Mouse (Mus musculus) intestine, embryonic 15.5 days (tissue): Measurements from ENCODE around the gene Strbp. TPM values are rescaled to one million over a fixed set of nuclear protein-coding genes. Genes with fewer than 3 reads are reported as not detected.

Experiments used
- ATAC-seq: fragments of 200-750 bp; cut with Nextera tagmentation; 2 replicates; pipeline ENCODE4 v1.8.0; 2017; ENCODE audit warnings: moderate TSS enrichment, moderate library complexity
- H3K27ac ChIP-seq: fragments of 300-500 bp; sonication (generic); 2 replicates; pipeline ENCODE4 v1.5.1; 2015; ENCODE audit warnings: mild to moderate bottlenecking, inconsistent platforms
- H3K27me3 ChIP-seq: fragments of 300-500 bp; sonication (generic); replicated peaks from 2 replicates; pipeline ENCODE4 v1.6.1; 2015; ENCODE audit warnings: inconsistent platforms
- H3K36me3 ChIP-seq: fragments of 300-500 bp; sonication (generic); 2 replicates; pipeline ENCODE4 v1.6.1; 2015; ENCODE audit warnings: inconsistent platforms
- H3K4me1 ChIP-seq: fragments of 300-500 bp; sonication (generic); replicated peaks from 2 replicates; pipeline ENCODE4 v1.6.1; 2015; ENCODE audit warnings: inconsistent platforms
- H3K4me2 ChIP-seq: fragments of 300-500 bp; sonication (generic); replicated peaks from 2 replicates; pipeline ENCODE4 v1.6.1; 2015; ENCODE audit warnings: mild to moderate bottlenecking, inconsistent platforms
- H3K4me3 ChIP-seq: fragments of 300-500 bp; sonication (generic); replicated peaks from 2 replicates; pipeline ENCODE4 v1.5.1; 2015; ENCODE audit warnings: inconsistent platforms
- H3K9ac ChIP-seq: fragments of 300-500 bp; sonication (generic); 2 replicates; pipeline ENCODE4 v1.6.1; 2015; ENCODE audit warnings: inconsistent platforms
- H3K9me3 ChIP-seq: fragments of 300-500 bp; sonication (generic); 2 replicates; pipeline ENCODE4 v1.6.1; 2016; ENCODE audit warnings: inconsistent platforms
- WGBS: fragments of 180-500 bp; shearing (Covaris S2); methylation state at CpG from one replicate; pipeline ENCODE4 v1.1.7; 2015; 5-methylcytosine and 5-hydroxymethylcytosine counted together
- polyA plus RNA-seq: library from polyadenylated mRNA; unstranded; fragments of >200 nt; fragmentation: Nextera tagmentation; extraction: Ambion mirVana; gene quantifications from 2 replicates; pipeline ENCODE4 v1.2.1, GENCODE M21; 2015

Gene Strbp
- polyA plus RNA-seq: 31.3 and 37.0 TPM in 2 replicates

DNA sequence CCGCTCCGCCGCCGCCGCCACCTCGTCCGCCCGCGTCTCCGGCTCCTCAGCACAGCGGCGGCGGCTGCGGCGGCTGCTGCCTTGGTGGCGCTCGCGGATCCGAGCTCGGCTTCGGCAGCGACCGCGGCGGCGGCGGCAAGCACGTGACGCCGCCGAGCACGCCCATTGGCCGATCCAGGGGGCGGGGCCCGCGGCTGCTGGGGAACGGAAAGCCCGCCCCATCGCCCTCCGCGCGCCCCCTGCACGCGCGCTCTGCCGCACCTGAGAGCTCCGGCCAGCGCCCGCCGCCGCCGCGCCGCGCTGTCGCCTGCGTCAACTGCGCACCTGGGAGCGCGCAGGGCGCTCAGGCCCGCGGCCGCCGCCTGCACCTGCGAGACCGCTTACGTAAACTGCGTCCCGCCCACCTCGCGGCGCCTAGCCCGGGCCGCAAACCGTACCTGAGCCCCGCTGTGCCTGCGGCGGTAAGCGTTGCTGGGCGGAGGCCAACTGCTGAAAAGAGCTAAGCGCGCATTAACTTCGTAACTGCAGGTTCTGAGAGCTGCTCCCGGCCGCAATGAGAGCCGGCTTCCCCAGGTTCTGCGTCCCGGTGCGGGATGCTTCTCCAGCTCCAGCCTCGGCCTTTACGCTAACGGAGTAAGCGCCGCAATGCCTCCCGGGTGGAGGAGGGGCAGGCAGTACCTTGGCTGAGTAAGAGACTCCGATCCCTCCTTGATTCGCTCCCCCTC, at the start of gene Strbp:
Strbp (minus strand) TSS at position 630 of the 725 bp plus-strand sequence.
- H3K36me3 ChIP-seq: no peaks in the 10 kb centered on the region
- no peaks in the 10 kb centered on the region for H3K9me3 ChIP-seq
- H3K27ac ChIP-seq: peak within 1 kb of the TSS; percentile 94
- 0 out of 2 replicates have a peak, but pooled peaks cover 10% of the 10 kb centered on the region for H3K4me1 ChIP-seq
- H3K9ac ChIP-seq: peak within 1 kb of the TSS; percentile 86
- H3K4me2 ChIP-seq: peak within 1 kb of the TSS; percentile 92
- H3K4me3 ChIP-seq: peak within 1 kb of the TSS; percentile 89
- peak; percentile 96 for ATAC-seq
- no peaks in the 10 kb centered on the region for H3K27me3 ChIP-seq
- under 1% methylated on average over 68 of the region's 98 CpGs for WGBS

DNA sequence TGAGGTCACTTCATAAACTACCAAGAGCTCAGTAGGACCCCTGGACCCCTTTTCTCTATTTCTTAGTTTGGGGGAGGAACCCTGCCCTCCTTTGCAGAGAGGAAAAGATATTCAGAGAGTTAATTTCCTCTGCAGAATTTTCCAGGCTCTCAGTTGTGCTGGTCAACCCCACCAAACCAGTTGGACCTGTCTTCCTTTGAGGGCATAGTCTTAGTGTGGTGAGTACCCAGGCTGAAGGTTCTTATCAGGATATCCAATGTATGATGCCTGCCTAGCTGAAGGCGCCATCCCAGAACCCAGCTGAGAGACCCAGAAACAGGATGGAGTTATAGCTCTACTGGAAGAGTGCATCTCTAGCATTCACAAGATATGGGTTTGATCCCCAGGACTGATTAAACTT, 47.5 kb upstream of the Strbp start:
- no peaks in the 10 kb centered on the region for H3K27me3 ChIP-seq
- no peak overlapping the region for H3K4me2 ChIP-seq
- no peak overlapping the region for H3K27ac ChIP-seq
- no peak overlapping the region for H3K9ac ChIP-seq
- H3K4me1 ChIP-seq: peaks cover 17% of the 10 kb centered on the region
- H3K36me3 ChIP-seq: no peaks in the 10 kb centered on the region
- no peaks in the 10 kb centered on the region for H3K9me3 ChIP-seq
- ATAC-seq: 0 out of 2 replicates have a peak, but pooled peaks have one; percentile 42
- 89% methylated on average over 1 of the region's 1 CpGs for WGBS
- H3K4me3 ChIP-seq: no peak overlapping the region

DNA sequence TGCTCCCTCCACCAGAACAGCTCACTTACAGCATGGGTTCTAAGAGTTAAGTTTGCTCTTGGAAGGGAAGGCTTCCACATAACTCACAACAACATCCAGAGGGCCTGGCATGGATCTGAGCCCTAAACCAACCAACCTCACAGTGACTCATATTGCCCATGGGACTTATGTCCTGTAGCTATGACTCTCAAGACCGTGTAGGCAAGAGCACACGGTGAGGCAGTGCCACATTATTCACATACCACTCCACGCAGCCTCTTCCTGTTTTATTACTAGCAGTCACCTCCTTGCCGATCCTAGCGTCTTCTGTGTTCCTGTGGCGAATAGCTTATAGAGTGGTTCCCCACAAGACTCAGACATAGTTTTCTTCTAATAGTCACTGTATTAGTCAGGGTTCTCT, 45.7 kb upstream of the Strbp start:
- WGBS: 54% methylated on average over 6 of the region's 6 CpGs
- ATAC-seq: no peak

DNA sequence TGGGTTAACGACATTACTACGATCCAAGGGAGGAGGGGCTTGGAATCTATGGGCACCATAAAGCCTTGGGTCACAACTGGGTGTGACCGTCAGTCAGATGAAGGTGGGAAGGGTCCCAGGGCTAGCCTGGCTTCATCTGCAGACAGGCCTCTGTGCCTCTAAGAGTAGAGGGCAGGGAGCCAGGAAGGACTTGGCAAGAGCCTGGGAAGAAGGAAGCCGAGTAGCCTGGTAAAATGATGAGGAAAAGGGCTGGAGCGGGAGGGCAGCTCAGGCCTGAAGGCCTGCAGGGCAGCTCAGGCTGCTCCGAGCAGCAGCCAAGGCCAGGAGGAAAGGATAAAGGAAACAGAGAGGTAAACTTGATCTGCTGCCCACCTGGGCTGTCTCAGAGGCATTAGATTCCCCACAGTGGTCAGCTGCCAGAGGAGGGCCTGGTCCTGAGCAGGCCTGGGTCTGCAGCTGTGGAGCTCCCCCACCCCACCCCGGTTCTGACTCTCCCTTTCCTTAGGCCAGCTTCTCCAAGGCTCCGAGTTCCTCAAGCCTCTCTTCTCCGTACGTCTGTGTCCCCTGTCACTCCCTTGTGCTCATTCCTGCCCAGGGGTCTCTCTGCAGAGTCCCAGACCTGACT, 44.9 kb upstream of the Strbp start:
- WGBS: 42% methylated on average over 10 of the region's 10 CpGs
- Histone ChIP-seq H3K4me1 (peaks cover 15% of the 10 kb centered on the region), H3K4me3 (no peak overlapping the region), H3K9me3 (no peaks in the 10 kb centered on the region), H3K36me3 (no peaks in the 10 kb centered on the region), H3K9ac (no peak overlapping the region), H3K27ac (peak overlapping the region; percentile 22; the same call in 1 of the 2 replicates), H3K27me3 (no peaks in the 10 kb centered on the region), H3K4me2 (no peak overlapping the region)
- ATAC-seq: peak; percentile 25

More for the DNA sequence above, 45.7 kb upstream of the Strbp start:
- H3K9ac ChIP-seq: no peak overlapping the region
- H3K4me1 ChIP-seq: peaks cover 15% of the 10 kb centered on the region
- no peaks in the 10 kb centered on the region for H3K36me3 ChIP-seq
- no peaks in the 10 kb centered on the region for H3K27me3 ChIP-seq
- no peak overlapping the region for H3K4me3 ChIP-seq
- no peaks in the 10 kb centered on the region for H3K9me3 ChIP-seq
- H3K27ac ChIP-seq: no peak overlapping the region
- H3K4me2 ChIP-seq: no peak overlapping the region

DNA sequence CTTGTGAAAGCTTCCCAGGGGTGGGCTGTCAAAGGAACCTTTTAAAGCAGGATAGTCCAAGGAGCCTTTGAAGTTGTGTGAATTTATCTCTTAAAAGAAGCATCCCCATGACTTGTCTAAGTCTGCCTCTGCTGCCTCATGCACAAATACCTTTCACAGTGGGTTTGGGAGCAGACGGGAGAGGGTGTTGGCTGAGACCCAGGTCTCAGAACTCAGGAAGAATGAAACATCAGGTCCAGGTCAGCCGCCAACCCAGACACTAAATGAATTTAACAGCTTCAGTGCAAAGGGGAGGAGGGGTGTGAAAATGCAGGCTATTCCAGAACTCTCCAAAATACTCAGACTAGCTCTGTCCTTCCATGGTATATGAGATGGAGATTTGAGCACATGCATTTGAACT, 44.2 kb upstream of the Strbp start:
- WGBS: 46% methylated on average over 2 of the region's 2 CpGs
- Histone ChIP-seq H3K27ac (no peak overlapping the region), H3K9ac (no peak overlapping the region), H3K4me1 (peaks cover 15% of the 10 kb centered on the region), H3K4me3 (no peak overlapping the region), H3K9me3 (no peaks in the 10 kb centered on the region), H3K27me3 (no peaks in the 10 kb centered on the region), H3K4me2 (no peak overlapping the region), H3K36me3 (no peaks in the 10 kb centered on the region)
- no peak for ATAC-seq

DNA sequence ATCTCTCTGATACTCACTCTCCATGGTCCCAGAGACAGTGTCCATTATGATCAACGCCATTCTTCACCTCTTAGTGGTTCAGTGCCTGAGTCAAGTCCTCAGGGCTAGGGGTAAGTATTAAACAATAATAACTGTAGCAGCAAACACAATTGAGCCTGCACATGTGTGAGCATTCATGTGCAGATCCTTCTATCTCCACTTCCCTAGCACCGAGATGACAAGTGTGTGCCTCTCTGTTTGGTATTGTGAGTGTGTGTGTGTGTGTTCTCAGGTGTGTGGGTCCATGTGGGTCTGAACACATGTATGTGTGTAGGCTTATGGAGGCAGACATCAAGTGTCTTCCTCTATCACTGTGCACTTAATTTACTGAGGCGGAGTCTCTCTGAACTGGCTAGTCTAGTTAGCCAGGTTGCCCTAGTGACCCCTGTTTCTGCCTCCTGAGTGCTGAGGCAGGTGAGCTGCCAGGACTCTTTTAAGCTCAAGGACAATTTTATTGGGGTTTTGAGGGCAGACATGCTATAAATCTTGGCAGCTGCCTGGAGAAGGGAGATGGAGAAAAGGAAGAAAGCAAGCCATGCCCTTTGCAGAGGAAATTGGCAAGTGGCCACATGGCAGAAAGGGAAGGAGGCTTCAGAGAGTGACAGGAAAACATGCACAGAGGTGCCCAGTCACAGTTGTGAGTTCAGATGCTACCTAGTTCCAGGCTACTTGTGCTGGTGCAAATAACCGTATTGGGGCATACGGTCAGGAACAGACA, 42.8 kb upstream of the Strbp start:
- ATAC-seq: peak; percentile 47
- no peaks in the 10 kb centered on the region for H3K9me3 ChIP-seq
- H3K4me2 ChIP-seq: no peak overlapping the region
- H3K9ac ChIP-seq: no peak overlapping the region
- H3K4me1 ChIP-seq: peaks cover 15% of the 10 kb centered on the region
- WGBS: 79% methylated on average over 5 of the region's 5 CpGs
- no peaks in the 10 kb centered on the region for H3K36me3 ChIP-seq
- H3K27ac ChIP-seq: no peak overlapping the region
- no peaks in the 10 kb centered on the region for H3K27me3 ChIP-seq
- H3K4me3 ChIP-seq: no peak overlapping the region

DNA sequence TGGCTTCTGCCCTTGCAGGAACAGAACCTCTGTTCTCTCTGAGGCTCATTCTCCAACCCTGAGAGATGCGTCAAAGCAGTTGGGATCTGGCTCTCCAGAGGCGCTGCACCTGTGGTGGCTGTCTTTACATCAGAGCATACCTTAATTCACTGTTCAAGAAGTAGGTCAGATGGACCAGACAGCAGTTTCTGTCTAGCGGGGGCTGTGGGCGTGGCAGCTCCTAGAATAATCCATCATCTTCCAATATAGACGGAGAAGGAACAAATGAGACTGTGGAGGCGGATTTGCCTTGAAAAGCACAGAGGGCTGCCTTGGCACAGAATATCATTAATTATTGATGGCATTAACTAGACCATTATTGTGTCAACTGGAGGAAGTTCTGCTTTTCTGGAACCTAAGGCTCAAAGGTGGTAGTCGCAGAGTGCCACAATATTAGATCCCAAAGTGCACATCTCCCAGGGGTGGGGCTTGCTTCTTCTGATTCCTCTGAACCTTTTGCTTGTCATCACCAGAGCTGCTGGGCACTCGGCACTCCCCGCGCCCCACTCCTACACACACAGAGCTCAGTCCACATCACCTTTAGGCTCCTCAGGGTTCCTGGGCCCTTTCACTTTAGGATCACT, 41.2 kb upstream of the Strbp start:
- no peak overlapping the region for H3K4me2 ChIP-seq
- H3K36me3 ChIP-seq: no peaks in the 10 kb centered on the region
- no peak overlapping the region for H3K4me3 ChIP-seq
- whole genome bisulfite sequencing: 90% methylated on average over 10 of the region's 10 CpGs
- no peaks in the 10 kb centered on the region for H3K9me3 ChIP-seq
- no peak overlapping the region for H3K27ac ChIP-seq
- H3K27me3 ChIP-seq: no peaks in the 10 kb centered on the region
- peaks cover 15% of the 10 kb centered on the region for H3K4me1 ChIP-seq
- no peak for ATAC-seq
- H3K9ac ChIP-seq: no peak overlapping the region

DNA sequence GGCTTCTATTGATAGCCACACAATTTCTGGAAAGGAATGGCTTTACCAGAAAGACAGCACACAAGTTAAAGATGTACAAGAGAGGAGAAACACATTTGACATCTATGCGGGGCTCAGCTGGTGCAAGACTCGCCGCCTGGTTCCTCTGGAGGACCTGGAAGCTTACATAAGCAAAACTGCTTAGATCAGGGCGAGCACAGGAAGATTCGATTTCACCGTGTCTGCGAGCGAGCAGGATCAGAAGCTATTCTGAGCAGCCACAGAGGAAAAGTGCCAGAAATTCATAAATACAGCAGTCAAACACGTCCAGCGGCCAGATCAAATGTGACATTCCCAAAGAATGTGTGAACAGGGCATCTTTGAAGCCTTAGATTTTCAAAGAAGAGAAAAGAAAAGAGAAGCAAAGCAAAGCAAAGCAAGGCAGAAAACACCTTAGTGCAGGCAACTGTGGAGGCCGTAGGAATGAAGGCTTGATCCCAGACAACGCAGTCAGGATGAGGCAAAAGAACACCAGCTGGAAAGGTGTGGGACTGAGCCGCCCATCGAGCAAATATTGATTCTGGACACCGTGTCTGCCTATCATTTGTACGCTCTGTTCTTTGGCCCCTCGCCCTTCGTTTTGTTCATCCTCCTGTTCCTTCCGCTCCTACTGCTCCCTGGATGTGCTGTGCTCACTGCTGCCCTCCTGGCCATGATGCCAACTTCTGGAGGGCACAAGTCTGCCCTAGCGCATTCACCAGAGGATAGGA, 38.3 kb upstream of the Strbp start:
- WGBS: 54% methylated on average over 20 of the region's 20 CpGs
- Histone ChIP-seq H3K9ac (no peak overlapping the region), H3K27ac (no peak overlapping the region), H3K4me1 (no peaks in the 10 kb centered on the region), H3K27me3 (no peaks in the 10 kb centered on the region), H3K36me3 (no peaks in the 10 kb centered on the region), H3K4me2 (no peak overlapping the region), H3K4me3 (no peak overlapping the region), H3K9me3 (no peaks in the 10 kb centered on the region)
- no peak for ATAC-seq

DNA sequence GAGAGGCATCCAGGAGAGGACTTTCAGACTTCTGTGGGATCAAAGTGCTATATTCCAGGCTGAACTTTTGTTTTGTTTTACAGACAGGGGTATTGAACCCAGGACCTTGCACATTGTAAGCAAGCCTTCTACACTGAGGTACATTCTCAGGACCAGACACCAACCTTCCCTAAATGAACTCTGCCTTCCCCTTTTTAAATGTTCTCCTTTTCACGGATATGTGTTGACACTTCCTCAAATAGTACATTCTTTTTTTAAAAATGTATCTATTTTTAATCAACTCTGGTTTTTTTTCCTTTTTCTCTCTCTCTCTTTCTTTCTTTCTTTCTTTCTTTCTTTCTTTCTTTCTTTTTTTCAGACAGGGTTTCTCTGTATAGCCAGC, 32.1 kb upstream of the Strbp start:
- no peaks in the 10 kb centered on the region for H3K27me3 ChIP-seq
- H3K4me1 ChIP-seq: peaks cover 8% of the 10 kb centered on the region
- WGBS: 52% methylated on average over 1 of the region's 1 CpGs
- H3K9me3 ChIP-seq: no peaks in the 10 kb centered on the region
- 0 out of 2 replicates have a peak, but pooled peaks have one; percentile 19 for ATAC-seq
- no peaks in the 10 kb centered on the region for H3K36me3 ChIP-seq
- H3K9ac ChIP-seq: no peak overlapping the region
- H3K27ac ChIP-seq: no peak overlapping the region
- peak overlapping the region; percentile 49 for H3K4me2 ChIP-seq
- H3K4me3 ChIP-seq: no peak overlapping the region

DNA sequence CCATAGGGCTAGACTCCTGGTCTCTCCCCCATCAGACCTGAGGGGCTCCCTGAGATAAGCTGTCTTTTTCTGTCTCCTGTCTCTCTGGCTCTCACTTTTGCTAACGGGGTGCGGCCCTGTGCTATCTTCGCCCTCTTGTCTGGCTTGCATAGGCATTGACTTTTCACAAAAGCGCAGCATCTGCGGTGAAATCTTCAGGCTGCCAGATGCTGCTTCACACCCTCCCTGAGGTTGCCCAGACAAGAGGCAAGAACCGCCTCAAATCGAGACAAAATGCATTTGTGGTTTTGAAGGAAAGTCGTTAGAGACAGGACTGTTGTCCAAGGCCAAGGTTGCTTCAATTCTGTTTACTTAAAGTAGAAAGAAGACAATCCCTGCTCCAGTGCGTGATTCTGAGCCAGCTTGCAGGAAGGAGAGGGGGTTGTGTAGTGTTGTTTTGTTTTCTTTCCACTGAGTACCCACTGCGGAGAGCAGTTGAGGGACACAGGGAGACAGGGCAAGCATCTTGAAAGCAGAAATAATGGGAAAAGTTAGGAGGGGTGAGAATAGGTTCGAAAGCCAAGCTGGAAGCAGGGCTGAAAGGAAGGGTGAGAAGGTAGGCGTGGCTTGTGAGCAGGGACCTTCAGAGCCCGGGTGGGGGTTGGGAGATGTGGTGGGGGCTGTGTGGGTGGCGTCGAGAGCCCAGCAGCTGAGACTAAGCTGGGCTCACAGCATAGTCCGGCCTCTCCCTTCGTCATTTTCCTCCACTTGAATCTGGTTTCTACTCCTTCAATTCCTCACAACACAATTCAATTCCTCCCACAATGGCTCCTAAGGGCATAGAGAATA, 31.5 kb upstream of the Strbp start:
- no peaks in the 10 kb centered on the region for H3K36me3 ChIP-seq
- H3K9ac ChIP-seq: no peak overlapping the region
- H3K27ac ChIP-seq: no peak overlapping the region
- no peaks in the 10 kb centered on the region for H3K9me3 ChIP-seq
- 18% methylated on average over 17 of the region's 17 CpGs for WGBS
- peak; percentile 81 for ATAC-seq
- H3K4me1 ChIP-seq: peaks cover 8% of the 10 kb centered on the region
- no peak overlapping the region for H3K4me3 ChIP-seq
- peak overlapping the region; percentile 49 for H3K4me2 ChIP-seq
- no peaks in the 10 kb centered on the region for H3K27me3 ChIP-seq

DNA sequence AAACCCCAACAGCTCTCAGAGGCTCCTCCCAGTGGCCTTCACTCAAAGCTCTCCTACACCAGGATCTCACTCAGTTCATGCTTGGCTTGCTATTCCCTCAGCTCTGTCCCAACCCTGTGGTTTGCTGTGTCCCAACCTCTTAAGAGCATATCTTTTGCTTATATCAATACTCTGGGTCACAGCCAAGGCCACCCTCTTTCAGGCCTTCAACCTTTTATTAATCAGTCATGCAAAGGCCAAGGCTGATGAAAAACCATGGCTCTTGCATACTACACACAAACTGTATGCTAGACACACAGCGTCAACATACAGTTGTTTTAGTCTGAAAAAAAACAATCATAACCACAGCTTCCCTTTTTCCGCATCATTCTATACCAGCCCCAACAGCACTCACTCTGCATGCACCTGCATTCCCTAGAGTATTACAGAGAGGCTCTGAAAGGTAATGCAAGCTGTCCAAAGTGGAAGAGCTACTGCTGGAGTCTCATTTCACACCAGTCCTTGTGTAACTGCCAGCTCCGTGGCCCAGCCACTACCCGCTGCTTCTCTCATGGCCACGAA, 27.7 kb upstream of the Strbp start:
- H3K9ac ChIP-seq: no peak overlapping the region
- no peaks in the 10 kb centered on the region for H3K27me3 ChIP-seq
- H3K4me2 ChIP-seq: no peak overlapping the region
- H3K9me3 ChIP-seq: no peaks in the 10 kb centered on the region
- H3K27ac ChIP-seq: no peak overlapping the region
- no peaks in the 10 kb centered on the region for H3K36me3 ChIP-seq
- 85% methylated on average over 5 of the region's 5 CpGs for WGBS
- no peak overlapping the region for H3K4me3 ChIP-seq
- no peak for ATAC-seq
- H3K4me1 ChIP-seq: peaks cover 8% of the 10 kb centered on the region
